Mouse (Mus musculus): ENCODE data around the gene Gm28308.

DNA sequence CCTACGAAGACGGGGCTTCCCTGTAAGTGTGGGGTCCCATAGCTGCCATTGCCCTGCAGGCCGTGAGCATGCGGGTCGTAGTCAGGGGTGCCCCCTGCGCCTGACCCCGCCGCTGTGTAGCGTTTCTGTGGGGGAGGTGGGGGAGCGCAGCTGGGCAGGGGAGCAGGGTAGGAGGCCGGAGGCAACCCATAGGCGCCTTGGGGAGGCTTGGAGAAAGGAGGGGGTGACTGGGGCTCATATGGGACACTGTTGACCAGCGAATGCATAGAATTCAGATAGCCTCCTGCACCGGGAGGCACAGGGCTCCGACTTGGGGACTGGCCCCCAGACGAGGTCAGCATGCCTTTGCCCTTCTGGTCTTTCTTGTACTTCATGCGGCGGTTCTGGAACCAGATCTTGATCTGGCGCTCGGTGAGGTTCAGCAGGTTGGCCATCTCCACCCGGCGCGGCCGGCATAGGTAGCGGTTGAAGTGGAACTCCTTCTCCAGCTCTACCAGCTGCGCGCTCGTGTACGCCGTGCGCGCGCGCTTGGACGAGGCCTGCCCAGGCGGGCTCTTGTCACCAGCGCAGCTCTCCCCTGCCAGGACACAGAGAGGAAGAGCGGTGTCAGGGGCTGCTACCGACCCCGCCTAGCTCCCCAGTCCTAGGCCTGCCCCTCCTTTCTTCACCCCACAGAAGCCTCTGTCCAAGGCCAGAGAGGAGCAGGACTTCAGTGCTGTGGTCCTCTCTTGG lies 42.8 kb downstream of the Gm28308 start:
- no peak for TF ChIP-seq CTCF (IDR thresholded peaks at IDR 0.05; ENCODE audit: borderline replicate concordance, extremely low read depth, insufficient read depth, insufficient read length)
- no peak for TF ChIP-seq POLR2A (IDR thresholded peaks at IDR 0.05; ENCODE audit: borderline replicate concordance, extremely low read depth, insufficient read depth, insufficient read length, poor library complexity, severe bottlenecking)
